Mouse (Mus musculus): ENCODE measurements at regions not wholly inside any gene's neighbourhood (a gene's known extent, or its start where the extent isn't known, plus 50 kb on each side); places are given as distances from the start of the nearest gene placed in this dataset.

DNA sequence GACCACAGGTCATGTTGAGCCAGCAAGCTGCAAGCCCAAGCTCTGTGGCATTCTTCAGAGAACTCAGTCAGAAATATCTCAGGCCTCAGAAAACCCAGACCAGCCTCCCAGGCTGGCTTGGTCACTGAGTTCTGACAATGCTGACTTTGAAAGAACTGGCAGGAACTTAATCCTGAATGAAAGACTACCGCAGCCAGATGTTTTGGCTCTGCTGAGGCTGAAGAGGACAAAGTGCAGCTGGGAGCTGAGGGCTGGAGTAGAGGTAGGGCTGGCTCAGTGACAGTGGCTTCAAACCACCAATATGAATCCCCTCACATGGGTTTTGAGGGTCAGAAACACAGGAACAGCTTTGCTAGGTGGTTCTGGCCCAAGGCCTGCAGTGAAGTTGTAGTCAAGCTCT lies 505.6 kb upstream of the Adam5 start:
- TF ChIP-seq CTCF (IDR thresholded peaks at IDR 0.05; ENCODE audit: borderline replicate concordance, control insufficient read depth, extremely low read depth, insufficient read depth, low read length, poor library complexity) (no peak), POLR2A (IDR thresholded peaks at IDR 0.05; ENCODE audit: control insufficient read depth, extremely low read depth, insufficient read depth, low read length, poor library complexity) (no peak)
